Mouse (Mus musculus) MEL (cell line): ENCODE measurements at regions not wholly inside any gene's neighbourhood (a gene's known extent, or its start where the extent isn't known, plus 50 kb on each side); places are given as distances from the start of the nearest gene placed in this dataset.

ENCODE experiments used
- DNase-seq: peaks from one replicate; pipeline ENCODE4 v3.0.0; 2011; ENCODE audit warnings: low read depth, low spot score
- H3K27ac ChIP-seq: 2 replicates; pipeline ENCODE4 v1.5.1; 2012; ENCODE audit warnings: low read depth, mild to moderate bottlenecking, control low read depth, low read length, moderate library complexity; ENCODE audit not compliant: control insufficient read depth
- H3K27me3 ChIP-seq, 2 experiments: fragments of 150-350 bp in 1 of 2; sonication (generic) in 1 of 2; 2 replicates each; pipeline ENCODE4 v1.6.1; 2012; ENCODE audit warnings: low read length in 2 of 2, mild to moderate bottlenecking in 2 of 2, improper control_type of control experiment in 1 of 2, moderate library complexity in 1 of 2; ENCODE audit not compliant: insufficient read depth in 2 of 2, control insufficient read depth in 1 of 2
- H3K36me3 ChIP-seq, 2 experiments: 2 replicates each; pipeline ENCODE4 v1.6.1; 2012 to 2014; ENCODE audit warnings: low read length in 2 of 2, improper control_type of control experiment in 1 of 2, inconsistent platforms in 1 of 2, mild to moderate bottlenecking in 1 of 2; ENCODE audit not compliant: insufficient read depth in 2 of 2, control insufficient read depth in 1 of 2
- H3K4me1 ChIP-seq, 2 experiments: fragments of 150-350 bp in 1 of 2; sonication (generic) in 1 of 2; 2 replicates each; pipeline ENCODE4 v1.6.1; 2012; ENCODE audit warnings: low read length in 2 of 2, improper control_type of control experiment in 1 of 2, mild to moderate bottlenecking in 1 of 2; ENCODE audit not compliant: insufficient read depth in 2 of 2, control insufficient read depth in 1 of 2
- H3K4me3 ChIP-seq, 2 experiments: fragments of 150-350 bp in 1 of 2; sonication (generic) in 1 of 2; 2 replicates each; pipeline ENCODE4 v1.5.1; 2012; ENCODE audit warnings: low read depth in 2 of 2, low read length in 2 of 2, mild to moderate bottlenecking in 2 of 2, moderate library complexity in 2 of 2, control low read depth in 1 of 2, improper control_type of control experiment in 1 of 2; ENCODE audit not compliant: control insufficient read depth in 1 of 2, insufficient read depth in 1 of 2
- H3K79me2 ChIP-seq: 2 replicates; pipeline ENCODE4 v1.6.1; 2012; ENCODE audit warnings: mild to moderate bottlenecking, low read length, moderate library complexity; ENCODE audit not compliant: control insufficient read depth, poor library complexity, insufficient read depth
- H3K9ac ChIP-seq: 2 replicates; pipeline ENCODE4 v1.6.1; 2012; ENCODE audit warnings: low read depth, mild to moderate bottlenecking, control low read depth, low read length, moderate library complexity; ENCODE audit not compliant: control insufficient read depth, poor library complexity, severe bottlenecking
- H3K9me3 ChIP-seq: fragments of 150-350 bp; sonication (generic); replicated peaks from 2 replicates; pipeline ENCODE4 v1.6.1; 2012; ENCODE audit warnings: mild to moderate bottlenecking, low read length, improper control_type of control experiment, moderate library complexity; ENCODE audit not compliant: insufficient read depth
- BHLHE40 ChIP-seq: IDR thresholded peaks from 2 replicates; pipeline ENCODE4 v1.6.1; 2012; ENCODE audit warnings: low read depth, mild to moderate bottlenecking, inconsistent platforms, low read length, improper control_type of control experiment, borderline replicate concordance
- CTCF ChIP-seq, 3 experiments: IDR thresholded peaks in 2 of 3; conservative IDR thresholded peaks in 1 of 3; 2 replicates each; pipeline ENCODE4 v1.5.1; 2011 to 2012; ENCODE audit warnings: low read length in 3 of 3, low read depth in 2 of 3, mild to moderate bottlenecking in 2 of 3, improper control_type of control experiment in 1 of 3, inconsistent platforms in 1 of 3, mixed read lengths in 1 of 3, moderate library complexity in 1 of 3; ENCODE audit not compliant: control insufficient read depth in 1 of 3, insufficient read depth in 1 of 3, poor library complexity in 1 of 3, severe bottlenecking in 1 of 3
- GATA1 ChIP-seq: IDR thresholded peaks from 2 replicates; pipeline ENCODE4 v1.6.1; 2011; ENCODE audit warnings: low read depth, low read length, improper control_type of control experiment
- HCFC1 ChIP-seq: IDR thresholded peaks from 2 replicates; pipeline ENCODE4 v1.6.1; 2012; ENCODE audit warnings: low read depth, mild to moderate bottlenecking, inconsistent platforms, low read length, improper control_type of control experiment, moderate library complexity
- JUND ChIP-seq: IDR thresholded peaks from 2 replicates; pipeline ENCODE4 v1.6.1; 2011; ENCODE audit warnings: low read depth, mild to moderate bottlenecking, improper control_type of control experiment, low read length
- MXI1 ChIP-seq: IDR thresholded peaks from 2 replicates; pipeline ENCODE4 v1.6.1; 2011; ENCODE audit warnings: mild to moderate bottlenecking, low read depth, low read length, improper control_type of control experiment
- MYB ChIP-seq: IDR thresholded peaks from 2 replicates; pipeline ENCODE4 v1.6.1; 2011; ENCODE audit warnings: mild to moderate bottlenecking, low read depth, low read length, improper control_type of control experiment
- NELFE ChIP-seq: IDR thresholded peaks from 2 replicates; pipeline ENCODE4 v1.6.1; 2011; ENCODE audit warnings: low read depth, low read length, improper control_type of control experiment
- NRF1 ChIP-seq: IDR thresholded peaks from 2 replicates; pipeline ENCODE4 v1.6.1; 2014; ENCODE audit warnings: low read depth, mild to moderate bottlenecking, inconsistent platforms, low read length, improper control_type of control experiment, moderate library complexity; ENCODE audit not compliant: poor library complexity, insufficient read depth, severe bottlenecking
- POLR2A ChIP-seq, 2 experiments: IDR thresholded peaks; 2 replicates each; pipeline ENCODE4 v1.6.1; 2011 to 2012; ENCODE audit warnings: low read length in 2 of 2, mild to moderate bottlenecking in 2 of 2, control low read depth in 1 of 2, improper control_type of control experiment in 1 of 2, low read depth in 1 of 2, moderate library complexity in 1 of 2; ENCODE audit not compliant: control insufficient read depth in 1 of 2, insufficient read depth in 1 of 2, poor library complexity in 1 of 2
- POLR2AphosphoS2 ChIP-seq: IDR thresholded peaks from 2 replicates; pipeline ENCODE4 v1.6.1; 2011; ENCODE audit warnings: low read length, improper control_type of control experiment
- RAD21 ChIP-seq: IDR thresholded peaks from 2 replicates; pipeline ENCODE4 v1.6.1; 2011; ENCODE audit warnings: mild to moderate bottlenecking, low read depth, low read length, improper control_type of control experiment
- RCOR1 ChIP-seq: IDR thresholded peaks from 2 replicates; pipeline ENCODE4 v1.6.1; 2012; ENCODE audit warnings: low read depth, mild to moderate bottlenecking, inconsistent platforms, low read length, improper control_type of control experiment
- TAL1 ChIP-seq: IDR thresholded peaks from 2 replicates; pipeline ENCODE4 v1.6.1; 2012; ENCODE audit warnings: mild to moderate bottlenecking, inconsistent platforms, low read length, moderate library complexity, mixed read lengths
- USF2 ChIP-seq, 2 experiments: IDR thresholded peaks; 2 replicates each; pipeline ENCODE4 v1.6.1; 2011 to 2012; ENCODE audit warnings: improper control_type of control experiment in 2 of 2, low read length in 2 of 2, borderline replicate concordance in 1 of 2, inconsistent platforms in 1 of 2, low read depth in 1 of 2, mild to moderate bottlenecking in 1 of 2; ENCODE audit not compliant: insufficient read depth in 1 of 2
- ZC3H11A ChIP-seq: IDR thresholded peaks from 2 replicates; pipeline ENCODE4 v1.6.1; 2012; ENCODE audit warnings: low read depth, mild to moderate bottlenecking, inconsistent platforms, low read length, improper control_type of control experiment
- ZKSCAN1 ChIP-seq: IDR thresholded peaks from 2 replicates; pipeline ENCODE4 v1.6.1; 2012; ENCODE audit warnings: low read depth, mild to moderate bottlenecking, inconsistent platforms, low read length, improper control_type of control experiment, moderate library complexity
- ZMIZ1 ChIP-seq: IDR thresholded peaks from 2 replicates; pipeline ENCODE4 v1.6.1; 2012; ENCODE audit warnings: low read depth, mild to moderate bottlenecking, inconsistent platforms, low read length, improper control_type of control experiment, moderate library complexity

- TF ChIP-seq RAD21 (no peak), RCOR1 (no peak), CTCF (IDR thresholded peaks at IDR 0.05 in 2 of 3, conservative IDR thresholded peaks at IDR 0.05 in 1 of 3; ENCODE audit: control insufficient read depth in 1 of 3, insufficient read depth in 1 of 3, low read depth in 2 of 3, low read length in 3 of 3, poor library complexity in 1 of 3, severe bottlenecking in 1 of 3) (no peak), NELFE (no peak), MXI1 (no peak), TAL1 (no peak), HCFC1 (no peak), NRF1 (no peak), MYB (no peak)
- Histone ChIP-seq H3K36me3 (no peaks in the 10 kb centered on the region), H3K4me3 (no peak overlapping the region), H3K27me3 (no peaks in the 10 kb centered on the region), H3K79me2 (no peaks in the 10 kb centered on the region), H3K27ac (no peak overlapping the region), H3K4me1 (no peaks in the 10 kb centered on the region), H3K9me3 (no peaks in the 10 kb centered on the region), H3K9ac (no peak overlapping the region)
- no peak for DNase-seq
Measured at GRCm38 (mm10) chr9:41326772-41327560, 165.5 kb upstream of the Ubash3b start.

GRCm38 (mm10) chr9:41321521-41321920 lies 160.0 kb upstream of the Ubash3b start:
- H3K9me3 ChIP-seq, result no peaks in the 10 kb centered on the region
- H3K27me3 ChIP-seq, result no peaks in the 10 kb centered on the region
- TF ChIP-seq JUND (no peak), ZMIZ1 (no peak), ZC3H11A (no peak), USF2 (IDR thresholded peaks at IDR 0.05; ENCODE audit: borderline replicate concordance in 1 of 2, insufficient read depth in 1 of 2, low read depth in 1 of 2, low read length in 2 of 2) (no peak), POLR2A (IDR thresholded peaks at IDR 0.05; ENCODE audit: control insufficient read depth in 1 of 2, insufficient read depth in 1 of 2, low read depth in 1 of 2, low read length in 2 of 2, poor library complexity in 1 of 2) (no peak), GATA1 (no peak), ZKSCAN1 (no peak), POLR2AphosphoS2 (no peak), BHLHE40 (no peak)
- no peak overlapping the region for H3K9ac ChIP-seq
- H3K36me3 ChIP-seq, result no peaks in the 10 kb centered on the region
- H3K4me1 ChIP-seq, result no peaks in the 10 kb centered on the region
- no peak overlapping the region for H3K27ac ChIP-seq
- H3K79me2 ChIP-seq, result no peaks in the 10 kb centered on the region
- no peak overlapping the region for H3K4me3 ChIP-seq
- DNase-seq, result no peak
